Mouse (Mus musculus) stomach, postnatal 0 days (tissue): ENCODE results near the gene Slc46a1. TPM values are rescaled to one million over a fixed set of nuclear protein-coding genes. Genes with fewer than 3 reads are reported as not detected.

Experiments
- ATAC-seq: fragments of 200-750 bp; cut with Nextera tagmentation; 2 replicates; pipeline ENCODE4 v1.8.0; 2017; ENCODE audit not compliant: low FRiP score, low TSS enrichment
- DNase-seq: peaks from one replicate; pipeline ENCODE4 v3.0.0-alpha.2; 2016; ENCODE audit warnings: low spot score
- H3K27ac ChIP-seq: fragments of 300-500 bp; sonication (generic); replicated peaks from 2 replicates; pipeline ENCODE4 v1.5.1; 2014; ENCODE audit warnings: mild to moderate bottlenecking, control low read depth
- H3K27me3 ChIP-seq: fragments of 300-500 bp; sonication (generic); 2 replicates; pipeline ENCODE4 v1.6.1; 2014; ENCODE audit warnings: low read length; ENCODE audit not compliant: control insufficient read depth, insufficient read depth
- H3K36me3 ChIP-seq: fragments of 300-500 bp; sonication (generic); 2 replicates; pipeline ENCODE4 v1.6.1; 2014; ENCODE audit warnings: low read length, mixed read lengths; ENCODE audit not compliant: control insufficient read depth, insufficient read depth
- H3K4me1 ChIP-seq: fragments of 300-500 bp; sonication (generic); replicated peaks from 2 replicates; pipeline ENCODE4 v1.6.1; 2014; ENCODE audit warnings: antibody characterized with exemption; ENCODE audit not compliant: control insufficient read depth, insufficient read depth
- H3K4me2 ChIP-seq: fragments of 300-500 bp; sonication (generic); replicated peaks from 2 replicates; pipeline ENCODE4 v1.6.1; 2014; ENCODE audit warnings: low read depth, mild to moderate bottlenecking, control low read depth, moderate library complexity
- H3K4me3 ChIP-seq: fragments of 300-500 bp; sonication (generic); 2 replicates; pipeline ENCODE4 v1.5.1; 2014; ENCODE audit warnings: low read depth, low read length, control low read depth
- H3K9ac ChIP-seq: fragments of 300-500 bp; sonication (generic); 2 replicates; pipeline ENCODE4 v1.6.1; 2014; ENCODE audit warnings: mild to moderate bottlenecking, low read length, control low read depth, mixed read lengths
- H3K9me3 ChIP-seq: fragments of 300-500 bp; sonication (generic); 2 replicates; pipeline ENCODE4 v1.6.1; 2016; ENCODE audit warnings: low read length; ENCODE audit not compliant: control insufficient read depth
- CTCF ChIP-seq: IDR thresholded peaks from 2 replicates; pipeline ENCODE4 v1.5.1; 2016; ENCODE audit warnings: antibody characterized with exemption, low read depth, mild to moderate bottlenecking, moderate library complexity
- EP300 ChIP-seq: optimal IDR thresholded peaks from 2 replicates; pipeline ENCODE3; 2016; ENCODE audit warnings: antibody characterized with exemption
- WGBS: fragments of 180-500 bp; shearing (Covaris S2); extraction: QIAGEN DNeasy Blood & Tissue Kit; methylation state at CpG from one replicate; pipeline ENCODE4 v1.1.7; 2014; 5-methylcytosine and 5-hydroxymethylcytosine counted together
- polyA plus RNA-seq: library from polyadenylated mRNA; unstranded; fragments of >200 nt; fragmentation: Nextera tagmentation; extraction: Ambion mirVana; gene quantifications from 2 replicates; pipeline ENCODE4 v1.2.1, GENCODE M21; 2015

Slc46a1 gene
- polyA plus RNA-seq, 1 experiment from 2014 or later = 16.9 TPM

DNA sequence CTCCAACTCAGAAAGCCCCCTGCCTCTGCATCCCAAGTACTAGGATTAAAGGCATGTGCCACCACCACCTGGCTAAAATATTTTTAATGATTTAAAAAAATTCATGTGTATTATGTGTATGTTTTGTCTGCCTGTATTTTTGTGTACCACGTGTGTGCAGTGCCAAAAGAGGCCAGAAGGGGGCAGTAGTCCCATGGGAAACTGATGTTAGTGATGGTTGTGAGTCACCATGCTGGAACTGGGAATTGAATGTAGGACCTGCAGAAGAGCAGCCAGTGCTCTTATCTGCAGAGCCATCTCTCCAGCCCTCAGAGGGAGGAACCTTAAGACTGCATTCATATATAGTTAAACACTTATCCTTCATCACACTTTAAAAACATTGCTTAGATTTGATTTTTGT is 3.6 kb upstream of the Slc46a1 start:
- no peak for TF ChIP-seq EP300
- peak; percentile 61 for TF ChIP-seq CTCF
- H3K27me3 ChIP-seq = no peaks in the 10 kb centered on the region
- 68% methylated on average over 1 of the region's 1 CpGs for WGBS
- H3K27ac ChIP-seq = no peak overlapping the region
- H3K4me1 ChIP-seq = no peaks in the 10 kb centered on the region
- no peak overlapping the region for H3K4me3 ChIP-seq
- no peak overlapping the region for H3K4me2 ChIP-seq
- no peak for DNase-seq
- no peaks in the 10 kb centered on the region for H3K9me3 ChIP-seq
- ATAC-seq = no peak
- H3K36me3 ChIP-seq = no peaks in the 10 kb centered on the region
- no peak overlapping the region for H3K9ac ChIP-seq

DNA sequence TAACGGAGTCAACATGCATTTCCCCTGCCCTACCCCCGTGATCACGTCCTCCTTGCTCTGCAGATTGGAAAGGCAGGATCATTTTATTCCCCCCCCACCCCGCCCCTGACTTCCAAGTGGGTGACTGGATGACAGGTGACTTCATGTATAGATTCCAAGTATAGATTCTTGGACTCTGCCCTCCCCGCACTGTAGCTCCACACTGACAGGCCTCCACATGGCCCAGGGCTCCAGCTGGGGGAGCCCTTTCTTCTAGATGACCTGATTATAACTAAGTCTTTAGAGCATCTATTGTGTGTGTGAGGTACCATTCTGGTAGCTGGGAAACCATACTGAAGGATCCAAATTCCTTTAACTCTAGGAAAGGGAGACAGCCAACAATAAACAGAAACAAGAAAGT is 2.8 kb upstream of the Slc46a1 start:
- Histone ChIP-seq H3K27me3 (no peaks in the 10 kb centered on the region), H3K27ac (no peak overlapping the region), H3K9ac (no peak overlapping the region), H3K36me3 (no peaks in the 10 kb centered on the region), H3K9me3 (no peaks in the 10 kb centered on the region), H3K4me1 (no peaks in the 10 kb centered on the region), H3K4me3 (no peak overlapping the region), H3K4me2 (no peak overlapping the region)
- ATAC-seq = no peak
- no peak for TF ChIP-seq EP300
- WGBS = 70% methylated on average over 5 of the region's 5 CpGs
- no peak for DNase-seq

DNA sequence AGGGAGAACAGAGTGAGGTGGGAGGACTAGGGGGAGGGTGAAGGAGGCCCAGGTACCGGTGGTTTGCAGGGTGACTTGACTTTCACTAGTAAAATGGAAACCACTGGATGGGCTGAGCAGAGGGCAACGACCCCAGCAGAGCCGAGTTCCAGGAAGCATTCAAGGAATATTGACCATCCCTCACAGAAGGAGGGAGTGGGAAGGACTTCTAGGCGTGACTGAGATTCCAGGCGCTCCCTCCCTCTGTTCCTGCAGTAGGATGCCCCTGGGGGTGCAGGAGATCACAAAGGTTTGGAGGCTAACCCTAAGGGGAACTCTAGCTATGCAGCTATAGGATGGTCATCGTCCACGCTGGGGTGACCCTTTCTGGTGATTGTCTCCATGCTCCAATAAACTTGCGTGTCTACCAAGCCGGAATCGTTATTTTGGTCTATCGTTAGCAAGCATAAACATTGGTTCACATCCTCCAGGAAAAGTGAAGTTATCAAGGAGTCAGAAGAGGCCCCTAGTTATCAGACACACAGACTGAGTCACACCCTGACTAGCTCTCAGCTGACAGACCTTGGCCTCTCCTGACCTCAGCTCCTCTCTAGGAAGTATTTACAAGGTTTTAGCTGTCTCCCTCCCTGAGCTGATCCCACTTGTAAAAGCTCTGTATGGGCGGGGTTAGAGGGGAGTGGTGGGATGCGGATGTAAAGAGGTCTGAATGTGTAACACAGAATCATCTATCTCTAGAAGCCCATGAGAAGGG is 2.0 kb upstream of the Slc46a1 start:
- ATAC-seq (no peak), DNase-seq (no peak)
- Histone ChIP-seq H3K9me3 (no peaks in the 10 kb centered on the region), H3K27me3 (no peaks in the 10 kb centered on the region), H3K4me3 (no peak overlapping the region), H3K4me2 (no peak overlapping the region), H3K36me3 (no peaks in the 10 kb centered on the region), H3K4me1 (no peaks in the 10 kb centered on the region), H3K9ac (no peak overlapping the region), H3K27ac (no peak overlapping the region)
- no peak for TF ChIP-seq EP300
- no peak for TF ChIP-seq CTCF
- 49% methylated on average over 13 of the region's 13 CpGs for WGBS

DNA sequence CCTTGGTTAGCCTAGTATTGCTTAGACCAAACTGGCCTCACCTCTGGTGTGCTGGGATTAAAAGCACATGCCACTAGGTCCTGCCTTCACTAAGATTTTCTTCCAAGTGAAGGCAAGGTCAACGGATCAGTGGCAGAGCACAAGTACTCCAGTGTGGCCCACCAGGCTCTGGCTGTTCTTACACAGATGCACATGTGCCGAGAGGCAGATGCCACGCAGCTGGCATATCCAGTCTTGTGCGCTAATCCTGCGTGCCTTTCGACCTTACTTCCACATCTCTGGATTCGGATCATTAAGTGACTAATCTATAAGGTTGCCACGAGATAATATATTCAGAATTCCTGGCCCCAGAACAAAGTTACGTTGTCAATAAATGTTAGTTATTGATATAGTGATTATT is 381 bp upstream of the Slc46a1 start:
- no peak for DNase-seq

DNA sequence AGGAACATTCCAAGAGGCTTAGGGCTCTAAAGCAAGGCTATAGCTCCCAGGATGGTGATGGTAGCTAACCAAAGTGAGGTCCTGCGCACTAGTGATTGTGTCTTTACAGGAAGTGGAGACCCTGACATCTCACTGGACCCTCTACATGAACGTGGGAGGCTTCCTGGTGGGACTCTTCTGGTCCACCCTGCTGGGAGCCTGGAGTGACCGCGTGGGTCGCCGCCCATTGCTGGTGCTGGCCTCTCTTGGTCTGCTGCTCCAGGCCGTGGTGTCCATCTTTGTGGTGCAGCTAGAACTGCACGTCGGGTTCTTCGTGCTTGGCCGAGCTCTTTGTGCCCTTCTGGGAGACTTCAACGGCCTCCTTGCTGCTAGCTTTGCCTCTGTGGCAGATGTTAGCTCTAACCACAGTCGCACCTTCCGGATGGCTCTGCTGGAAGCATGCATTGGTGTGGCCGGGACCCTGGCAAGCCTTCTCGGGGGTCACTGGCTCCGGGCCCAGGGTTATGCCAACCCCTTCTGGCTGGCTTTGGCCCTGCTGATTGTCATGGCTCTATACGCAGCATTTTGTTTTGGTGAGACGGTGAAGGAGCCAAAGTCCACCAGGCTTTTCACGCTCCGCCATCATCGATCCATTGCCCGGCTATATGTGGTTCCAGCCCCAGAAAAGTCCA is 880 bp downstream of the Slc46a1 start:
- peak overlapping the region; percentile 91 for H3K27ac ChIP-seq
- peak overlapping the region; percentile 92 for H3K4me2 ChIP-seq
- DNase-seq = no peak
- H3K9ac ChIP-seq = peak overlapping the region; percentile 75; the same call in 1 of the 2 replicates
- 73% methylated on average over 23 of the region's 23 CpGs for WGBS
- no peaks in the 10 kb centered on the region for H3K27me3 ChIP-seq
- no peaks in the 10 kb centered on the region for H3K9me3 ChIP-seq
- no peaks in the 10 kb centered on the region for H3K36me3 ChIP-seq
- H3K4me1 ChIP-seq = no peaks in the 10 kb centered on the region
- TF ChIP-seq EP300 = no peak
- TF ChIP-seq CTCF = no peak
- ATAC-seq = peak; percentile 7; the same call in 1 of the 2 replicates
- peak overlapping the region; percentile 73 for H3K4me3 ChIP-seq

More for the DNA sequence above, 381 bp upstream of the Slc46a1 start:
- H3K27me3 ChIP-seq = no peaks in the 10 kb centered on the region
- H3K4me2 ChIP-seq = peak overlapping the region; percentile 92
- no peak for TF ChIP-seq EP300
- TF ChIP-seq CTCF = no peak
- no peaks in the 10 kb centered on the region for H3K4me1 ChIP-seq
- peak overlapping the region; percentile 91; the same call in 1 of the 2 replicates for H3K27ac ChIP-seq
- peak overlapping the region; percentile 73 for H3K4me3 ChIP-seq
- H3K9me3 ChIP-seq = no peaks in the 10 kb centered on the region
- H3K36me3 ChIP-seq = no peaks in the 10 kb centered on the region
- WGBS = 20% methylated on average over 9 of the region's 9 CpGs
- 0 out of 2 replicates have a peak, but pooled peaks have one; percentile 21 for ATAC-seq
- peak overlapping the region; percentile 75 for H3K9ac ChIP-seq

DNA sequence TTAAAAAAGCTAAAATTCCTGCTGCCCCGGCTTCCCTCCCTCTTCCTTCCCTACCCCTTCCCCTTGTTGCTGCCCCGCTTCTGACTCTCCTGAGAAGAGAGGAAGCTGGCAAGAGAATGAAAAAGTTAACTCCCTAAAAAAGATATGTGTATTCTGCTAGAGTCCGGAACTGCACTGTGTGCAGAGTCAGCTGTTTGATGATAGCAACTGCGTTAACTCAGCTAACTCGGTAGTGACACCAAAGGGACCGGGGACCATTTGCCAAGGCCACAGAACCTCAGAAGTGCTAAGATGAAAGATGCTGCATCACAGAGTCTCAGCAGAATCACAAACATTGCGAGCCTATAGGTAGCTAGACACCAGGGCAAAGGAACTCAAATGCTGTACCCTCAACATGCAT is 2.0 kb downstream of the Slc46a1 start:
- Histone ChIP-seq H3K4me1 (no peaks in the 10 kb centered on the region), H3K4me2 (no peak overlapping the region), H3K9me3 (no peaks in the 10 kb centered on the region), H3K9ac (no peak overlapping the region), H3K4me3 (no peak overlapping the region), H3K27ac (no peak overlapping the region), H3K36me3 (no peaks in the 10 kb centered on the region), H3K27me3 (no peaks in the 10 kb centered on the region)
- ATAC-seq = no peak
- WGBS = 79% methylated on average over 7 of the region's 7 CpGs
- no peak for TF ChIP-seq EP300
- no peak for DNase-seq
